11 mouse cellular contexts compared by ENCODE assay signal in genomic region chr1:119255386-119256096, GRCm38 (mm10).
DNase-seq lines count a peak whose midpoint lies in the region; ATAC-seq and TF ChIP-seq lines count a peak whose summit lies in the region.
"Had no signal": no experiment of that assay in that cellular context is flagged by ENCODE, and none has a peak within 500 bp of the region (broad histone marks: within the 10 kb centered on the region; RNA-seq: fewer than 3 reads in every experiment).

No protein-coding gene starts in this region.

- H3K4me3 ChIP-seq in heart, embryonic 12.5 days, result no peak overlapping the region
- H3K4me3 ChIP-seq in heart, embryonic 10.5 days, result no peak overlapping the region
- no peak overlapping the region for H3K4me3 ChIP-seq in forebrain, embryonic 15.5 days
- H3K4me3 ChIP-seq in neural tube, embryonic 14.5 days (ENCODE audit: low read depth, low read length), result no peak overlapping the region
- no peak overlapping the region for H3K4me3 ChIP-seq in lung, postnatal 0 days (ENCODE audit: low read depth, low read length)
- H3K4me3 ChIP-seq: liver, embryonic 13.5 days had no signal

- H3K27me3 ChIP-seq in heart, embryonic 12.5 days (replicated peaks), result 0 out of 2 replicates have a peak, but pooled peaks cover 3% of the 10 kb centered on the region
- H3K27me3 ChIP-seq in heart, embryonic 10.5 days (ENCODE audit: insufficient read depth, poor library complexity, severe bottlenecking), result 0 out of 2 replicates have a peak, but pooled peaks cover 2% of the 10 kb centered on the region
- H3K27me3 ChIP-seq in forebrain, embryonic 15.5 days, result no peaks in the 10 kb centered on the region
- no peaks in the 10 kb centered on the region for H3K27me3 ChIP-seq in neural tube, embryonic 14.5 days (ENCODE audit: control insufficient read depth, insufficient read depth, low read length)
- H3K27me3 ChIP-seq in lung, postnatal 0 days (replicated peaks; ENCODE audit: insufficient read depth, low read length), result no peaks in the 10 kb centered on the region
- H3K27me3 ChIP-seq: liver, embryonic 13.5 days had no signal

- 0 out of 2 replicates have a peak, but pooled peaks have one; percentile 12 for ATAC-seq in heart, embryonic 12.5 days (ENCODE audit: insufficient number of reproducible peaks, low FRiP score)
- ATAC-seq in forebrain, embryonic 15.5 days (replicated peaks), result peak; percentile 87
- ATAC-seq in neural tube, embryonic 14.5 days (ENCODE audit: low read depth), result peak; percentile 80
- no peak for ATAC-seq in lung, postnatal 0 days

- no peak overlapping the region for H3K27ac ChIP-seq in heart, embryonic 12.5 days (ENCODE audit: poor library complexity, severe bottlenecking)
- H3K27ac ChIP-seq in heart, embryonic 10.5 days, result no peak overlapping the region
- peak overlapping the region; percentile 79 for H3K27ac ChIP-seq in forebrain, embryonic 15.5 days (replicated peaks)
- peak overlapping the region; percentile 53 for H3K27ac ChIP-seq in neural tube, embryonic 14.5 days (ENCODE audit: low read depth, low read length)
- H3K27ac ChIP-seq in lung, postnatal 0 days (ENCODE audit: low read length), result no peak overlapping the region
- H3K27ac ChIP-seq: liver, embryonic 13.5 days had no signal

- no peak for TF ChIP-seq CTCF in lung, postnatal 0 days (IDR thresholded peaks at IDR 0.05)

- no peaks in the 10 kb centered on the region for H3K36me3 ChIP-seq in heart, embryonic 12.5 days
- no peaks in the 10 kb centered on the region for H3K36me3 ChIP-seq in heart, embryonic 10.5 days
- no peaks in the 10 kb centered on the region for H3K36me3 ChIP-seq in forebrain, embryonic 15.5 days
- H3K36me3 ChIP-seq in neural tube, embryonic 14.5 days (ENCODE audit: control insufficient read depth, insufficient read depth, low read length), result no peaks in the 10 kb centered on the region
- H3K36me3 ChIP-seq in lung, postnatal 0 days (ENCODE audit: insufficient read depth, low read length), result no peaks in the 10 kb centered on the region
- H3K36me3 ChIP-seq: liver, embryonic 13.5 days had no signal

- no peak overlapping the region for H3K4me2 ChIP-seq in heart, embryonic 12.5 days
- no peak overlapping the region for H3K4me2 ChIP-seq in forebrain, embryonic 15.5 days (replicated peaks)
- H3K4me2 ChIP-seq in neural tube, embryonic 14.5 days (ENCODE audit: low read depth, low read length), result no peak overlapping the region; the same call in 1 of the 2 replicates
- no peak overlapping the region for H3K4me2 ChIP-seq in lung, postnatal 0 days (replicated peaks; ENCODE audit: low read depth, low read length)
- H3K4me2 ChIP-seq: liver, embryonic 13.5 days had no signal

- H3K9me3 ChIP-seq in heart, embryonic 12.5 days (replicated peaks), result peaks cover 2% of the 10 kb centered on the region; the same call in 1 of the 2 replicates
- H3K9me3 ChIP-seq in heart, embryonic 10.5 days, result no peaks in the 10 kb centered on the region
- H3K9me3 ChIP-seq in forebrain, embryonic 15.5 days, result no peaks in the 10 kb centered on the region
- H3K9me3 ChIP-seq in neural tube, embryonic 14.5 days (ENCODE audit: control insufficient read depth, low read length), result no peaks in the 10 kb centered on the region
- no peaks in the 10 kb centered on the region for H3K9me3 ChIP-seq in lung, postnatal 0 days (ENCODE audit: low read length)
- H3K9me3 ChIP-seq: liver, embryonic 13.5 days had no signal

- no peaks in the 10 kb centered on the region for H3K4me1 ChIP-seq in heart, embryonic 12.5 days (replicated peaks)
- peaks cover 5% of the 10 kb centered on the region; the same call in 1 of the 2 replicates for H3K4me1 ChIP-seq in heart, embryonic 10.5 days
- H3K4me1 ChIP-seq in forebrain, embryonic 15.5 days, result peaks cover 21% of the 10 kb centered on the region
- H3K4me1 ChIP-seq in neural tube, embryonic 14.5 days (ENCODE audit: control insufficient read depth, insufficient read depth, low read length), result no peaks in the 10 kb centered on the region
- H3K4me1 ChIP-seq in lung, postnatal 0 days (ENCODE audit: insufficient read depth, low read depth, low read length), result no peaks in the 10 kb centered on the region
- H3K4me1 ChIP-seq: liver, embryonic 13.5 days had no signal

- H3K9ac ChIP-seq in heart, embryonic 12.5 days, result no peak overlapping the region
- H3K9ac ChIP-seq in forebrain, embryonic 15.5 days (replicated peaks), result no peak overlapping the region
- H3K9ac ChIP-seq in neural tube, embryonic 14.5 days (replicated peaks; ENCODE audit: low read depth, low read length), result no peak overlapping the region
- no peak overlapping the region for H3K9ac ChIP-seq in lung, postnatal 0 days (replicated peaks; ENCODE audit: low read depth)
- H3K9ac ChIP-seq: liver, embryonic 13.5 days had no signal

- 88% methylated on average over 20 of the region's 20 CpGs for WGBS in heart, embryonic 12.5 days
- WGBS in heart, embryonic 10.5 days, result 89% methylated on average over 20 of the region's 20 CpGs
- 44% methylated on average over 20 of the region's 20 CpGs for WGBS in forebrain, embryonic 15.5 days
- 30% methylated on average over 20 of the region's 20 CpGs for WGBS in neural tube, embryonic 14.5 days
- 79% methylated on average over 20 of the region's 20 CpGs for WGBS in lung, postnatal 0 days

- TF ChIP-seq EP300 in lung, postnatal 0 days (IDR thresholded peaks at IDR 0.05), result no peak

- no peak for DNase-seq in heart, embryonic 10.5 days (ENCODE audit: low spot score)
- peak; percentile 11 to 45 for DNase-seq in layer of hippocampus, postnatal 36 days
- no peak for DNase-seq in kidney, adult 18-20 months
- DNase-seq in heart, postnatal 36 days, result no peak
- no peak for DNase-seq in lung, postnatal 0 days (ENCODE audit: low spot score)
- DNase-seq: kidney, postnatal 14 days; liver, embryonic 13.5 days; thymus, postnatal 14 days had no signal

- intact Hi-C loops in heart, postnatal 36 days (cut with DNase I), result no loop called here

Comparison
In these comparisons a context has a peak if more than half of its experiments do, and no peak if none do; other contexts are left out.
1. H3K27ac ChIP-seq: peak in forebrain, embryonic 15.5 days (single experiment) and neural tube, embryonic 14.5 days (single experiment); none in heart, embryonic 12.5 days (single experiment), heart, embryonic 10.5 days (single experiment) and lung, postnatal 0 days (single experiment).
2. DNase-seq: peak in layer of hippocampus, postnatal 36 days (2 of 2); none in heart, embryonic 10.5 days (single experiment), kidney, adult 18-20 months (single experiment), heart, postnatal 36 days (0 of 2) and lung, postnatal 0 days (single experiment).